Mouse (Mus musculus) liver, embryonic 14.5 days (tissue): Measurements from ENCODE around the gene Coro7. TPM values are rescaled to one million over a fixed set of nuclear protein-coding genes. Genes with fewer than 3 reads are reported as not detected.
A peak's percentile ranks its signal among the peaks of the same experiment; 100 is the strongest.

ENCODE experiments used
- ATAC-seq: fragments of 200-750 bp; cut with Nextera tagmentation; 2 replicates; pipeline ENCODE4 v1.8.0; 2017; ENCODE audit warnings: moderate number of reproducible peaks, mild to moderate bottlenecking, moderate library complexity; ENCODE audit not compliant: insufficient read depth
- DNase-seq, 3 experiments: peaks; one replicate each; pipeline ENCODE4 v3.0.0-alpha.2; 2012 to 2013; ENCODE audit warnings: low read depth in 3 of 3, low spot score in 3 of 3
- H3K27ac ChIP-seq: fragments of 300-500 bp; sonication (generic); 2 replicates; pipeline ENCODE4 v1.5.1; 2014; ENCODE audit warnings: moderate library complexity, mild to moderate bottlenecking, control low read depth, inconsistent platforms
- H3K27me3 ChIP-seq: fragments of 300-500 bp; sonication (generic); 2 replicates; pipeline ENCODE4 v1.6.1; 2014; ENCODE audit warnings: mild to moderate bottlenecking, low read length, moderate library complexity; ENCODE audit not compliant: control insufficient read depth, insufficient read depth
- H3K36me3 ChIP-seq: fragments of 300-500 bp; sonication (generic); replicated peaks from 2 replicates; pipeline ENCODE4 v1.6.1; 2014; ENCODE audit warnings: low read depth; ENCODE audit not compliant: control insufficient read depth, insufficient read depth
- H3K4me1 ChIP-seq, 2 experiments: fragments of 200-500 bp in 1 of 2; fragments of 300-500 bp in 1 of 2; sonication (generic) in 1 of 2; replicated peaks; 2 replicates each; pipeline ENCODE4 v1.6.1; 2012 to 2014; ENCODE audit warnings: antibody characterized with exemption in 1 of 2, inconsistent platforms in 1 of 2, low read length in 1 of 2; ENCODE audit not compliant: control insufficient read depth in 2 of 2, insufficient read depth in 2 of 2
- H3K4me2 ChIP-seq: fragments of 300-500 bp; sonication (generic); 2 replicates; pipeline ENCODE4 v1.6.1; 2014; ENCODE audit warnings: low read depth, mild to moderate bottlenecking, control low read depth, moderate library complexity
- H3K4me3 ChIP-seq, 2 experiments: fragments of 200-500 bp in 1 of 2; fragments of 300-500 bp in 1 of 2; sonication (generic) in 1 of 2; 2 replicates each; pipeline ENCODE4 v1.5.1; 2012 to 2014; ENCODE audit warnings: low read depth in 2 of 2, low read length in 2 of 2, mild to moderate bottlenecking in 2 of 2, control low read depth in 1 of 2, inconsistent platforms in 1 of 2, moderate library complexity in 1 of 2; ENCODE audit not compliant: insufficient read depth in 1 of 2
- H3K9ac ChIP-seq: fragments of 300-500 bp; sonication (generic); replicated peaks from 2 replicates; pipeline ENCODE4 v1.6.1; 2014; ENCODE audit warnings: mild to moderate bottlenecking, control low read depth, moderate library complexity
- H3K9me3 ChIP-seq: fragments of 300-500 bp; sonication (generic); 2 replicates; pipeline ENCODE4 v1.6.1; 2016; ENCODE audit warnings: low read length, mixed read lengths; ENCODE audit not compliant: control insufficient read depth
- CTCF ChIP-seq: IDR thresholded peaks from 2 replicates; pipeline ENCODE4 v1.5.1; 2016; ENCODE audit warnings: antibody characterized with exemption, low read depth, control low read depth
- EP300 ChIP-seq: IDR thresholded peaks from 2 replicates; pipeline ENCODE4 v1.6.1; 2016; ENCODE audit warnings: antibody characterized with exemption, low read depth
- WGBS: fragments of 180-500 bp; shearing (Covaris S2); extraction: QIAGEN DNeasy Blood & Tissue Kit; methylation state at CpG from one replicate; pipeline ENCODE4 v1.1.7; 2014; ENCODE audit not compliant: insufficient replicate concordance; 5-methylcytosine and 5-hydroxymethylcytosine counted together
- polyA plus RNA-seq, 2 experiments: library from polyadenylated mRNA; depleted of rRNA in 1 of 2; stranded (reverse) in 1 of 2; unstranded in 1 of 2; fragments of >200 nt; fragmentation: Nextera tagmentation in 1 of 2; extraction: Ambion mirVana in 1 of 2; gene quantifications; 2 replicates each; pipeline versions ENCODE4 v1.2.1 to v1.2.3; 2012 to 2014

Coro7 gene
- polyA plus RNA-seq, 2 experiments = 5.1 to 10.4 TPM

DNA sequence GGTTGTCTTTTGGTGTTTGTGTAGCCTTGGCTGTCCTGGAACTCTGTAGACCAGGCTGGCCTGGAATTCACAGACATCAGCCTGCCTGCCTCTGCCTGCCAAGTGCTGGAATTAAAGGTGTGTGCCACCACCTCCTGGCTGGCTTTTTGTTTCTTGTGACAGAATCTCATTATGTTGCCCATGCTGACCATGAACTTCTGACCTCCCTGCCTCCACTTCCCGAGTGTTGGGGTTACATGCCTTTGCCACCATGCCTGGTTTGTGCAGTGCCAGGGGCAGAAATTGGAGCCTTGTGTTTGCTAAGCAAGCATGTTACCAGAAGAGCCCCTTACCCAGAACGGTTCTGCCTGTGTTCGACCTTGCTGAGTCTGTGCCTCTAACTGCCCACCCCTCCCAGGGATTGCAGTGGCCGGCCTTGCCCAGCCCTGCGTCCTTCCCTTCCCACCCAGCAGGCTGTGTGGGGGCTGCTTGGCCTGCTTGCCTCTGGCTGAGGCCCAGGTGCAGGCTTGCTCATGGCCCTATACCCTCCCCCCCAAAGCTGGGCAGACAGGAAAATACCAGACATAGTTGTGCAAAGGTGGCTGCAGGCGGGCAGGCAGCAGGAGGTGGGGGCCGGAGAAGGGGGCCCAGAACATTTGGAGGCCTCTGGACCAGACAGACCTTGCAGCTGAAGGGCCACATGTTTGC, 76.7 kb downstream of the Coro7 start:
- ATAC-seq = no peak
- Histone ChIP-seq H3K4me3 (no peak overlapping the region), H3K27ac (no peak overlapping the region), H3K27me3 (no peaks in the 10 kb centered on the region), H3K36me3 (no peaks in the 10 kb centered on the region), H3K9me3 (no peaks in the 10 kb centered on the region), H3K4me1 (peaks cover 0 to 27% of the 10 kb centered on the region in 2 experiments; a peak in 2 of 4 replicates), H3K4me2 (no peak overlapping the region), H3K9ac (no peak overlapping the region)
- 51% methylated on average over 7 of the region's 7 CpGs for WGBS
- DNase-seq = no peak
- no peak for TF ChIP-seq CTCF
- no peak for TF ChIP-seq EP300

GRCm38 (mm10) chr16:4602189-4602588, 77.4 kb downstream of the Coro7 start:
- peaks cover 0 to 25% of the 10 kb centered on the region in 2 experiments; a peak in 2 of 4 replicates for H3K4me1 ChIP-seq
- no peak for DNase-seq
- no peaks in the 10 kb centered on the region for H3K27me3 ChIP-seq
- no peak overlapping the region for H3K4me2 ChIP-seq
- no peak overlapping the region for H3K4me3 ChIP-seq
- H3K27ac ChIP-seq = no peak overlapping the region
- no peaks in the 10 kb centered on the region for H3K36me3 ChIP-seq
- ATAC-seq = peak; percentile 38; the same call in 1 of the 2 replicates
- H3K9me3 ChIP-seq = no peaks in the 10 kb centered on the region
- WGBS = 41% methylated on average over 3 of the region's 3 CpGs
- no peak overlapping the region for H3K9ac ChIP-seq
- TF ChIP-seq CTCF = no peak
- no peak for TF ChIP-seq EP300

DNA sequence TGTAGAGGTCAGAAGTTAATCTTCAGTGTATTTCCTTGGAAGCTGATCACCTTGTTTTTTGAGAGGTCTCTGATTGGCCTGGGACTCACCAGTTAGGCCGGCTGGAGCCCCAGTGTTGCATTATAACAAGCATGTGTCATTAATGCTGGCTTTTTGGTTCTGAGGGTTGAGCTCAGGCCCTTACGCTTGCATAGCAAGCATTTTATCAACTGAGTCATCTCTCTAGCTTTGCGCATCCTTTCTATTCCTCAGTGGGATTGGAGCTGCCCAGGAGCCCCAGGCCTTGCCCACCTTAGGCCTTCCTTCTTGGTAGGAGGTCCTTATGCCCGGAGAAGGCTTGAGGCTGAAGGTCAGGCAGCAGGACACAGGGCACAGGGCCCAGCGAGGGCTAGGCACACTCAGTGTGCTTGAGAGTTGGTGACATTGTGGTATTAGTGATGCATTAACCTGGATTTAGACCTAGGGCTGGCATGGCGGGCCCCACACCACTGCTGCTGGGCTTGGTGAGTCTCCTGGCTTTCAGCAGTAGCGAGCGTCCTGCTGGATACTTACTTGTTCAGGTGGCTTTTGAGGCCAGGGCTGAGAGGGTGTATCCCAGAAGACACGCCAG, 78.8 kb downstream of the Coro7 start:
- ATAC-seq (no peak), DNase-seq (no peak)
- peaks cover 8% of the 10 kb centered on the region; the same call in 1 of the 2 replicates for H3K27me3 ChIP-seq
- no peak overlapping the region for H3K4me2 ChIP-seq
- H3K4me3 ChIP-seq = no peak overlapping the region
- no peak overlapping the region for H3K27ac ChIP-seq
- H3K9me3 ChIP-seq = no peaks in the 10 kb centered on the region
- TF ChIP-seq CTCF (no peak), EP300 (no peak)
- no peaks in the 10 kb centered on the region for H3K36me3 ChIP-seq
- H3K9ac ChIP-seq = no peak overlapping the region
- 55% methylated on average over 9 of the region's 9 CpGs for WGBS
- H3K4me1 ChIP-seq = peaks cover 0 to 11% of the 10 kb centered on the region in 2 experiments; a peak in 2 of 4 replicates

- H3K4me1 ChIP-seq = peaks cover 0 to 8% of the 10 kb centered on the region in 2 experiments; a peak in 2 of 4 replicates
- no peak overlapping the region for H3K4me2 ChIP-seq
- DNase-seq (no peak), ATAC-seq (no peak)
- H3K9ac ChIP-seq = no peak overlapping the region
- no peak overlapping the region for H3K27ac ChIP-seq
- no peaks in the 10 kb centered on the region for H3K9me3 ChIP-seq
- H3K36me3 ChIP-seq = no peaks in the 10 kb centered on the region
- TF ChIP-seq EP300 (no peak), CTCF (no peak)
- WGBS = 70% methylated on average over 3 of the region's 3 CpGs
- H3K4me3 ChIP-seq = no peak overlapping the region
- peaks cover 20% of the 10 kb centered on the region for H3K27me3 ChIP-seq
These were observed 80.0 kb downstream of the Coro7 start for GRCm38 (mm10) chr16:4599616-4600015.

DNA sequence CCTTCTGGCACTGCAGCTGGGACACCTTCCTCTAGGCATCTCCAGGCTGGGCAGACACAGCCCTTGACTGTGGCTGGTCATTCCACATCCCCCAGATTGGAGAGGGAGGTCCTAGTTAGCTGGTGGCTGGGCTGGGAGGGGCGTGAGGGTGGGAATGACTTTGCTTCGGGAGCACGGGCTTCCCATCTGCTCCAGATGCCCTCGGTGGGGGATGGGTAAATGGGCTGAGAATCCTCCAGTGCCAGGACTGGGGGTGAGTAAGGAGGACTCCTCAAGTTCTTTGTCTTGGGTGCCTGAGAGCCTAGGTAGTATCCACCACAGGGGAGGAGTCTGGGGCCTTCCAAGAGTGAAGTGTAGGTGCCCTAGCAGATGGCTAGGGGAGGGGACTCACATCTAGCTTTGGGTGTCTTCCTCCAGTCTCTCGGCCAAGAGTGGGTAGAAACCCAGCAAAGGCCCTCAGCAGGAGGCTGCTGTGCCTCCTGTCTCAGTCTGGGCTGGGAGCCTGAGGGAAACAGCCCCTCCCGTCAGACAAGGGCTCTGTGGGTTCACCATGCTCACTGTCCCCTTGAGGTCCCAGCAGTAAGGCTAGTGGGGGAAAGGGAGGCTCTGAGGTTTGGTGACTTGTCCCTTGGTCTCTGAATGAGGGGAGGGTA, 80.6 kb downstream of the Coro7 start:
- H3K4me1 ChIP-seq = peaks cover 0 to 8% of the 10 kb centered on the region in 2 experiments; a peak in 2 of 4 replicates
- no peaks in the 10 kb centered on the region for H3K9me3 ChIP-seq
- TF ChIP-seq CTCF (no peak), EP300 (no peak)
- WGBS = 55% methylated on average over 6 of the region's 6 CpGs
- no peak overlapping the region for H3K4me2 ChIP-seq
- H3K4me3 ChIP-seq = no peak overlapping the region
- peaks cover 26% of the 10 kb centered on the region for H3K27me3 ChIP-seq
- ATAC-seq (no peak), DNase-seq (no peak)
- H3K9ac ChIP-seq = no peak overlapping the region
- H3K27ac ChIP-seq = no peak overlapping the region
- H3K36me3 ChIP-seq = no peaks in the 10 kb centered on the region
